Mouse (Mus musculus): ENCODE measurements around the gene Txn1. TPM values are rescaled to one million over a fixed set of nuclear protein-coding genes. Genes with fewer than 3 reads are reported as not detected.

The Txn1 gene
- polyA plus RNA-seq (2017; shearing (Covaris generic)) = 155 TPM

DNA sequence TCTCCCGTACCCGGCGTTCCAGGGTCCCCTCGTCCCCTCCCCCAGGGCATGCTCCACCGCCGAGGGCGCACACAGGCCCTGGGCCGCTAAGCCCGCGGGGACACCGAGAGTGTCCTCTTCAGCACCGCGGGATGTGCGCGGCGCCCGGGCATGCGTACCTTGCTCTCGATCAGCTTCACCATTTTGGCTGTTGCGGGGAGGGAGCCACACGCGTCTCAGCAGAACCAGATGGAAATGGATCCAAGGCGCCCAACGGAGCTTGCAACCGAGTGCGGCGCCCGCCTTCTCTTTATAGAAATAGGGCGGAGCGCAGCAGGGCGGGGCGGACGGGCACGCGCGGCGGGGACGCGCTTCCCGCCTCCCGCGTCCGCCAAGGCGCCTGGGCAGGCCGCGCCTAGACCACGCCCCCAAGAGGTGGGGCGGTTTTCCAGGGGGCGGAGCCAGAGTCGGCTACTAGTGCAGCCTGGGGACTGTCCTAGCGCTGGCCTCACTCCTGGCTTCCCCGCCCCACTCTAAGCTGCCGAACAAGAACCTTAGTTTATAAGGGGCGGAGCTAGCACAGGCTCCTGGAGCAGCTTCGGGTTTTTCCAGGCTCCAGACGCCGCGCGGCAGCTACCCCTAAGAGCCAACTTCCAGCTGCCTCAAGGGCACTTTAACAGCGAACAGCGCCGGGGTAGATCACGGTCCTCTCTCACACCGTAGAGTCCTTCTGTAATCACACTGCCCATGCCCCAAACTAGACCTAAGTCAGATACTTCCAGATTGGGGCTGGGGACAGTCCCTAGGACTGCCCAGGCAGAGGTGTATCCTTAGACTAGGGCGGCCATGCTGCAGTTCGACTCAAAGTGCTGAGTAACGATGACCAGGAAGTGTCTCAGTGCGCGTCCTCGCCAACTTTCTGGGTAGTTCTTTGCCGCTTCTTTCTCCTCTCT, at the start of gene Txn1:
TSS of gene Txn1 (minus strand) at position 383 of the 932 bp plus-strand sequence.

DNA sequence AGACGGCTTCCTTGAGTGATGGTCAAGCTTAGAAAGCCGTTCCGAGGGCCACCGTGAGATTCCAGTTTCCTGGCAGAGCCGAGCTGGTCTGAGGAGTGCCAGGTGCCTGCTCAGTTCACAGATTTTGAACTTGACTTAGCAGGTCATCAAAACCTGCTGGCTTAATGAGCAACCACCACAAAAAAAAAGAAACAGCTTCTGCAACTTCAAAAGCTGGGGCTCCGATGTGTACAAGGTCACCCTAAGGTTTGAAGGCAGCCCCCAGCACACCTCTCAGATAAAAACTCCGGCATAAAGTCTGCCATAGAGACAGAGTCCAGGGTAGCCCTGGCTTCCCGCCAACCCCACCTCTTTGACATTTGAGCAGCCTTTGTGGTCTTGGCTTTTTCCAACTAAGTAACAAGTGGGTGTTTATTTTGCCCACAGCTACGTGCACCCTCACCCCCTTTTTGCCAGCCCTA, 40.0 kb downstream of the Txn1 start, which contains the start of gene D630039A03Rik:
TSS of gene D630039A03Rik (minus strand) at position 97 of the 461 bp plus-strand sequence.

Other genes starting within 250 kb of the Txn1 start
- 0.16 TPM for gene Akap2, start 238.8 kb downstream of the Txn1 start, polyA plus RNA-seq (2017; shearing (Covaris generic))
- gene D630039A03Rik, start 40.1 kb downstream of the Txn1 start, polyA plus RNA-seq (2017; shearing (Covaris generic)) = not detected
- gene Txndc8, start 52.7 kb upstream of the Txn1 start, polyA plus RNA-seq (2017; shearing (Covaris generic)) = not detected